Mouse (Mus musculus) G1E (cell line): ENCODE results near the gene Gm17542. TPM values are rescaled to one million over a fixed set of nuclear protein-coding genes. Genes with fewer than 3 reads are reported as not detected.
"Not testable (repeated sequence)": the region's sequence is repeated elsewhere in the genome, so short reads cannot be mapped to it uniquely, and the experiment has no call there.

Experiments
- ATAC-seq: 2 replicates; pipeline ENCODE4 v1.8.0; 2016; ENCODE audit warnings: mild to moderate bottlenecking; ENCODE audit not compliant: insufficient number of reproducible peaks, poor library complexity, low FRiP score, severe bottlenecking; ENCODE audit errors: extremely low read depth
- DNase-seq: peaks from one replicate; pipeline ENCODE4 v3.0.0; 2012; ENCODE audit warnings: low spot score
- H3K27me3 ChIP-seq: 2 replicates; pipeline ENCODE4 v1.6.1; 2012; ENCODE audit warnings: mild to moderate bottlenecking, low read length, inconsistent platforms; ENCODE audit not compliant: insufficient read depth
- H3K36me3 ChIP-seq: replicated peaks from 2 replicates; pipeline ENCODE3; 2012; ENCODE audit warnings: mild to moderate bottlenecking, inconsistent platforms
- H3K4me1 ChIP-seq: 2 replicates; pipeline ENCODE4 v1.6.1; 2012; ENCODE audit warnings: low read depth, low read length, inconsistent platforms, mixed read lengths; ENCODE audit not compliant: insufficient read depth
- H3K4me3 ChIP-seq: 2 replicates; pipeline ENCODE4 v1.5.1; 2012; ENCODE audit warnings: low read depth, mild to moderate bottlenecking, inconsistent platforms, low read length, moderate library complexity, mixed read lengths
- H3K9me3 ChIP-seq: replicated peaks from 2 replicates; pipeline ENCODE4 v1.6.1; 2012; ENCODE audit warnings: inconsistent platforms
- CTCF ChIP-seq: IDR thresholded peaks from 2 replicates; pipeline ENCODE4 v1.5.1; 2012; ENCODE audit warnings: low read depth, low read length, inconsistent platforms, mixed read lengths
- GATA1 ChIP-seq: IDR thresholded peaks from 2 replicates; pipeline ENCODE4 v1.6.1; 2012; ENCODE audit warnings: borderline replicate concordance, low read length, inconsistent platforms, mixed read lengths
- GATA2 ChIP-seq: IDR thresholded peaks from 2 replicates; pipeline ENCODE4 v1.6.1; 2012; ENCODE audit warnings: low read depth, low read length, inconsistent platforms, borderline replicate concordance
- POLR2AphosphoS5 ChIP-seq: IDR thresholded peaks from 2 replicates; pipeline ENCODE4 v1.6.1; 2012; ENCODE audit warnings: low read depth, low read length, inconsistent platforms; ENCODE audit not compliant: insufficient replicate concordance
- TAL1 ChIP-seq: conservative IDR thresholded peaks from 2 replicates; pipeline ENCODE4 v1.6.1; 2012; ENCODE audit warnings: low read depth, low read length, inconsistent platforms, mixed read lengths
- polyA plus RNA-seq: library from polyadenylated mRNA; stranded (reverse); fragments of >175 nt; gene quantifications from 2 replicates; pipeline ENCODE4 v1.2.3, GENCODE M21; 2012
- total RNA-seq, 2 experiments: library from RNA; stranded (forward) in 1 of 2; stranded (reverse) in 1 of 2; fragments of 200-1000 nt in 1 of 2; fragments of >200 nt in 1 of 2; fragmentation: Nextera tagmentation in 1 of 2; gene quantifications; 2 replicates each; pipeline ENCODE4 v1.2.3; 2014 to 2017

The Gm17542 gene
- total RNA-seq (2014; fragmentation: Nextera tagmentation) (not detected in 2 replicates), total RNA-seq (2017) (not detected in 2 replicates), polyA plus RNA-seq (not detected in 2 replicates)

DNA sequence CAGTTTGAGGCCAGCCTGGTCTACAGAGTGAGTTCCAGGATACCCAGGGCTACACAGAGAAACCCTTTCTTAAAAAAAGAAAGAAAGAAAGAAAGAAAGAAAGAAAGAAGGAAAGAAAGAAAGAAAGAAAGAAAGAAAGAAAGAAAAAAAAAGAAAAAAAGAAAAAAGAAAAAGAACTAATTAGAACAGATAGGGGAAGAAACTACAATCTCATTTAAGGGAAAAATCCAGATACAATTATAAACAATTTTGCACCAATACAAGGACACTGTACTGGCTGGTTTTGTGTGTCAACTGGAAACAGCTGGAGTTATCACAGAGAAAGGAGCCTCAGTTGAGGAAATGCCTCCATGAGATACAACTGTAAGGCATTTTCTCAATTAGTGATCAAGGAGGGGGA is at the start of gene Gm17542:
Gene Gm17542 (minus strand): TSS at position 101 of the 400 bp plus-strand sequence.
- H3K36me3 ChIP-seq, H3K9me3 ChIP-seq, DNase-seq, ATAC-seq, H3K27me3 ChIP-seq, H3K4me3 ChIP-seq, H3K4me1 ChIP-seq: not testable (repeated sequence)

DNA sequence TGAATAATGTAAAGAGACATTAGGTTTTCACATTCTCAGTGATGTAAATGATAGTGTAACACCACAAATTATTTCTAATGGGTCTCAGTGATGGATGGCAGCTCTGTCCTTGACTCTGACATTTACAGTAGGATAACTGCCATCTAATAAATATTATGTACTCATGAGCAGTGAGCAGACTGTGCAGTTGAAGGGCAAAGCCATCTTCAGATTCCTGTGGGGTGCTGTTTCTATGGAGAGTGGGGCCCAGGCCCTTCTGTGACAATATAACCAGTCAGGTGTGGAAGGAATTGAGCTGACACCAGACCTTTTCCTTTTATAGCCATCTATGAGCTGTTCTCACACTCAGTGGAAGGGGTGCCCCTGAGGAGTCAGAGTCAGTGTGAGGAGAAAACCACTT is 21.8 kb upstream of the Gm17542 start:
- no peak for ATAC-seq
- DNase-seq, result no peak

DNA sequence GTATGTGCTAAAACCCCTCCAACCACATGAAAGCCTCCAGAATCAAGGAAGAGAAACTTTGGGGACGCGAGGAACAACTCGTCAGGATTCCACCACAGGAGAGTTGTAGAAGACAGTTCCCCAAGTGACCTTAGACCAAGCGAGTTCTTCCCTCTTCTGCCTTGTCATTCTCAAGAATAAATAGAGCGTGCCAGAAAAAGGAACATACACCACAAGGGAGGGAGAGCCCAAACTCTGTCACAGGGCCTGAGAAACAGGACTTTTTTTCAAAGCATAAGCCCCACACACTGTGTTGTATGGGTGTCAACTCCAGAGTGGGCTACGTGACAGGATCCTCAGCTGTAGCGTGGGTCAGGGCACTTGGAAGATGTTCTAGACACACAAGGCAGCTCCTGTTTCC is 20.1 kb upstream of the Gm17542 start:
- Histone ChIP-seq H3K27me3 (no peaks in the 10 kb centered on the region), H3K36me3 (no peaks in the 10 kb centered on the region), H3K4me1 (no peaks in the 10 kb centered on the region), H3K9me3 (no peaks in the 10 kb centered on the region), H3K4me3 (no peak overlapping the region)
- TF ChIP-seq POLR2AphosphoS5, result no peak
- no peak for TF ChIP-seq CTCF
- no peak for TF ChIP-seq GATA1
- TF ChIP-seq TAL1, result no peak
- no peak for TF ChIP-seq GATA2
- DNase-seq (no peak), ATAC-seq (no peak)

More for the DNA sequence above, 21.8 kb upstream of the Gm17542 start:
- no peaks in the 10 kb centered on the region for H3K27me3 ChIP-seq
- H3K4me1 ChIP-seq, result no peaks in the 10 kb centered on the region
- TF ChIP-seq POLR2AphosphoS5 (no peak), CTCF (no peak), TAL1 (no peak), GATA2 (no peak), GATA1 (no peak)
- H3K4me3 ChIP-seq, result no peak overlapping the region
- H3K9me3 ChIP-seq, result no peaks in the 10 kb centered on the region
- no peaks in the 10 kb centered on the region for H3K36me3 ChIP-seq

DNA sequence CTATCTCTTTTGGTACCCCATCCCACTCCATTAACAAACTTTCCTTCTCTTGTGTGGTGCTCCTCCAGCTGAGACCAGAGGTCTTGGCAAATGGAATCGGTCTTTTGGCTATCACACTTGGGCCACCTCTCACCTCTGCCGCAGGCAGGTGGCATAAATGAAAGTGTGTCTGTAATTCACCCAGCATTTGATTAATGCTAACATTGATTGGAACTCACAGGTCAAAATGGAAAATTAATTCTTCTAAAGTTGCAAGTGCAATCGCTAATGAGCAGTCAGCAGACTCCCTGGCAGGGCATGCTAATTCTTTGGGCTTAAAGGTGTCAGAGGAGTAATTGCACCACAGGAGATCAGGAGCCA is 3.2 kb downstream of the Gm17542 start:
- Histone ChIP-seq H3K27me3 (no peaks in the 10 kb centered on the region), H3K4me1 (no peaks in the 10 kb centered on the region), H3K9me3 (no peaks in the 10 kb centered on the region), H3K4me3 (no peak overlapping the region), H3K36me3 (no peaks in the 10 kb centered on the region)
- DNase-seq, result no peak
- no peak for TF ChIP-seq CTCF
- TF ChIP-seq TAL1, result no peak
- TF ChIP-seq GATA2, result no peak
- TF ChIP-seq GATA1, result no peak
- TF ChIP-seq POLR2AphosphoS5, result no peak
- ATAC-seq, result no peak

DNA sequence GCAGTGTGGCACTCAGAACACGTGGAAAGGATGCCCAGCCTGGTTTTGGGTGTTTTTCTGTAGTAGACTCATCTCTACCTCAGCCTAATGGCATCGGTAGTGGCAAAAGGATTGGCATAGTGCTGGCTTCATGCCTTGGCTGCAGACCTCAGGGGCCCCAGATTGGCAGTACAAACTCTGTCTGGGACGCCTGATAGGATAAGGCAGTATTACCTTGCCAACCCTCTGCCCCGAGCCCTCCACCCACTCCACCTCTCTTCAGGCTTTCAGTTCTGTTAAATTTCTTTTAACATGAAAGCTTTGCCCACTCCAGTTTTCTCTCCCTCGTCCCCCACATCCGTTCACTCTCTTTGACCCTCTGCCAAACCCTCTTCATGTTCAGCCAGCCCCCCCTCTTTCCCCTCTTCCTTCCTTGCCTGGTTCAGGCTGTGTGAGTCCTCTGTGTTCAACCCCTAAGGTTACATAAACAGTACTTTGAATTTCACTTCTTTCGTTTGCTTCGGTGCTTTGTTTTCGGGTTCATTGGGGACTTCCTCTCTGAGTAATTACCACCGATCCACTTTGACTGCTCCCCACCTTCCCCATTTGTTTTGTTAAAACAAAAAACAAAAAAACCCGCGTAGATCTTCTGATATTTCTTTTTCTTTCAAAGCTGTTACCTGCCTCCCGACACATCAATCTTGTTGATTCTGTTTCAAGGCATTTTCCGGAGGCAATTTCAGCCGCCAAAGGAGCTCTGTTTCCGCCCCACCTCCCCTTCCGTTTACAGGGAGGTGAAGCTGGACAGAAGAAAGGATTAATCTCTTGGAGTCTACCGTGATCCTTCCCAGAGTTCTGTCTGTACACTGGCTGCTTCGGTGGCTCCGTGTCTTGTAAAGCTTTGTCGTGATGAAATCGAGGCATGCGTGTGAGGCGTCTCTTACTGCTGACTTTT is 3.9 kb downstream of the Gm17542 start:
- TF ChIP-seq POLR2AphosphoS5, result no peak
- no peak for TF ChIP-seq GATA1
- TF ChIP-seq GATA2, result no peak
- no peak for TF ChIP-seq TAL1
- TF ChIP-seq CTCF, result no peak
- no peaks in the 10 kb centered on the region for H3K9me3 ChIP-seq
- no peak overlapping the region for H3K4me3 ChIP-seq
- no peak for DNase-seq
- H3K36me3 ChIP-seq, result no peaks in the 10 kb centered on the region
- H3K27me3 ChIP-seq, result no peaks in the 10 kb centered on the region
- ATAC-seq, result no peak
- H3K4me1 ChIP-seq, result no peaks in the 10 kb centered on the region

DNA sequence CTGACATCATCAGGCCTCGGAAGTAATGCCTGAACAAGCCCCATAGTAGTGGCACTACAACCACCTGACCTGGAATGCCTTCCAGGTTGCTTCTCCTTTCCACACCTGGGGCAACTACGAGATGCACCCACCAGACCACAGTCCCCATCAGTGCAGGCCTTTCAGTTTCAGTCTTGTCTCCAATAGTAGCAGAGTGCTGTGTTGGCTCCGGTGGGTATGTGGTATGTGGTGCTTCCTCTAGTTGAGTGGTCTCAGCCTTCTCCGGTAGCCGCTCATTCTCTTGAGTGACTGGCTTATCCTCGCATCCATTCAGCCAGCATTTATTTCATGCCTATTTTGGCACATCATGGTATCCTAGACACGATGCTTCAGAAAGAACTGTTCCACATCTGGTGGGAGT is 4.8 kb downstream of the Gm17542 start:
- Histone ChIP-seq H3K36me3 (no peaks in the 10 kb centered on the region), H3K4me3 (no peak overlapping the region), H3K9me3 (no peaks in the 10 kb centered on the region), H3K27me3 (no peaks in the 10 kb centered on the region), H3K4me1 (no peaks in the 10 kb centered on the region)
- TF ChIP-seq CTCF, result no peak
- TF ChIP-seq GATA1, result no peak
- TF ChIP-seq TAL1, result no peak
- TF ChIP-seq GATA2, result no peak
- TF ChIP-seq POLR2AphosphoS5, result no peak
- DNase-seq, result no peak
- ATAC-seq, result no peak
